Mouse (Mus musculus) forebrain, embryonic 12.5 days (tissue): ENCODE results near the gene Spem1. TPM values are rescaled to one million over a fixed set of nuclear protein-coding genes. Genes with fewer than 3 reads are reported as not detected.

ENCODE experiments used
- ATAC-seq: fragments of 200-750 bp; cut with Nextera tagmentation; 2 replicates; pipeline ENCODE4 v1.8.0; 2017; ENCODE audit warnings: moderate TSS enrichment; ENCODE audit not compliant: low FRiP score
- H3K27ac ChIP-seq: fragments of 300-500 bp; sonication (generic); 2 replicates; pipeline ENCODE4 v1.5.1; 2016; ENCODE audit warnings: mild to moderate bottlenecking
- H3K27me3 ChIP-seq: fragments of 300-500 bp; sonication (generic); 2 replicates; pipeline ENCODE4 v1.6.1; 2016; ENCODE audit warnings: mild to moderate bottlenecking
- H3K36me3 ChIP-seq: fragments of 300-500 bp; sonication (generic); replicated peaks from 2 replicates; pipeline ENCODE4 v1.6.1; 2016; ENCODE audit warnings: mild to moderate bottlenecking
- H3K4me1 ChIP-seq: fragments of 300-500 bp; sonication (generic); 2 replicates; pipeline ENCODE4 v1.6.1; 2016
- H3K4me2 ChIP-seq: fragments of 300-500 bp; sonication (generic); 2 replicates; pipeline ENCODE4 v1.6.1; 2016; ENCODE audit warnings: mild to moderate bottlenecking, moderate library complexity
- H3K4me3 ChIP-seq: fragments of 300-500 bp; sonication (generic); replicated peaks from 2 replicates; pipeline ENCODE4 v1.5.1; 2016; ENCODE audit warnings: mild to moderate bottlenecking
- H3K9ac ChIP-seq: fragments of 300-500 bp; sonication (generic); 2 replicates; pipeline ENCODE4 v1.6.1; 2016; ENCODE audit warnings: mild to moderate bottlenecking
- H3K9me3 ChIP-seq: fragments of 300-500 bp; sonication (generic); 2 replicates; pipeline ENCODE4 v1.6.1; 2016
- WGBS: fragments of 180-500 bp; shearing (Covaris S2); methylation state at CpG from one replicate; pipeline ENCODE4 v1.1.7; 2016; 5-methylcytosine and 5-hydroxymethylcytosine counted together
- polyA plus RNA-seq: library from polyadenylated mRNA; unstranded; fragments of >200 nt; fragmentation: Nextera tagmentation; extraction: Ambion mirVana; gene quantifications from 2 replicates; pipeline ENCODE4 v1.2.1, GENCODE M21; 2016

Spem1 gene
- polyA plus RNA-seq, 1 experiment from 2014 or later, result 0.24 TPM

- 4% methylated on average over 12 of the region's 12 CpGs for WGBS
- Histone ChIP-seq H3K27ac (no peak overlapping the region), H3K4me1 (peaks cover 57% of the 10 kb centered on the region)
Observed at GRCm38 (mm10) chr11:69804652-69804940, 17.4 kb downstream of the Spem1 start.

GRCm38 (mm10) chr11:69803786-69804651 is 18.0 kb downstream of the Spem1 start:
- peaks cover 68% of the 10 kb centered on the region for H3K27me3 ChIP-seq
- 1% methylated on average over 60 of the region's 60 CpGs for WGBS
- H3K4me1 ChIP-seq, result peaks cover 62% of the 10 kb centered on the region
- H3K9ac ChIP-seq, result peak overlapping the region; percentile 46; the same call in 1 of the 2 replicates
- no peaks in the 10 kb centered on the region for H3K9me3 ChIP-seq
- peak overlapping the region; percentile 58 for H3K4me3 ChIP-seq
- peak; percentile 30; the same call in 1 of the 2 replicates for ATAC-seq
- no peaks in the 10 kb centered on the region for H3K36me3 ChIP-seq
- H3K27ac ChIP-seq, result peak overlapping the region; percentile 8; the same call in 1 of the 2 replicates
- H3K4me2 ChIP-seq, result peak overlapping the region; percentile 84

More at GRCm38 (mm10) chr11:69804652-69804940, 17.4 kb downstream of the Spem1 start:
- H3K9ac ChIP-seq, result no peak overlapping the region
- H3K9me3 ChIP-seq, result no peaks in the 10 kb centered on the region
- no peak for ATAC-seq
- H3K27me3 ChIP-seq, result peaks cover 68% of the 10 kb centered on the region
- peak overlapping the region; percentile 84 for H3K4me2 ChIP-seq
- no peaks in the 10 kb centered on the region for H3K36me3 ChIP-seq
- H3K4me3 ChIP-seq, result 0 out of 2 replicates have a peak overlapping the region, but pooled peaks have one; percentile 58

- H3K4me3 ChIP-seq, result peak overlapping the region; percentile 58
- H3K27me3 ChIP-seq, result peaks cover 69% of the 10 kb centered on the region
- no peaks in the 10 kb centered on the region for H3K9me3 ChIP-seq
- peak overlapping the region; percentile 84 for H3K4me2 ChIP-seq
- peak overlapping the region; percentile 46; the same call in 1 of the 2 replicates for H3K9ac ChIP-seq
- peak; percentile 6; the same call in 1 of the 2 replicates for ATAC-seq
- peaks cover 69% of the 10 kb centered on the region for H3K4me1 ChIP-seq
- no peaks in the 10 kb centered on the region for H3K36me3 ChIP-seq
- under 1% methylated on average over 12 of the region's 12 CpGs for WGBS
- no peak overlapping the region for H3K27ac ChIP-seq
Observed at GRCm38 (mm10) chr11:69803328-69803727, 18.7 kb downstream of the Spem1 start.

GRCm38 (mm10) chr11:69802648-69803105 is 19.3 kb downstream of the Spem1 start:
- Histone ChIP-seq H3K27me3 (peaks cover 71% of the 10 kb centered on the region), H3K9ac (peak overlapping the region; percentile 69), H3K4me1 (peaks cover 71% of the 10 kb centered on the region), H3K4me3 (peak overlapping the region; percentile 58), H3K27ac (no peak overlapping the region), H3K36me3 (no peaks in the 10 kb centered on the region), H3K4me2 (peak overlapping the region; percentile 84), H3K9me3 (no peaks in the 10 kb centered on the region)
- peak; percentile 5; the same call in 1 of the 2 replicates for ATAC-seq
- under 1% methylated on average over 32 of the region's 33 CpGs for WGBS

GRCm38 (mm10) chr11:69801379-69801977 is 20.5 kb downstream of the Spem1 start, which contains the start of gene Fgf11:
Gene Fgf11, minus strand, starts transcription at chr11:69801857.
- H3K36me3 ChIP-seq, result no peaks in the 10 kb centered on the region
- peaks cover 72% of the 10 kb centered on the region for H3K27me3 ChIP-seq
- peak within 1 kb of the TSS; percentile 91 for H3K27ac ChIP-seq
- H3K4me3 ChIP-seq, result peak within 1 kb of the TSS; percentile 58
- peaks cover 71% of the 10 kb centered on the region for H3K4me1 ChIP-seq
- H3K9ac ChIP-seq, result peak within 1 kb of the TSS; percentile 74
- no peaks in the 10 kb centered on the region for H3K9me3 ChIP-seq
- no peak for ATAC-seq
- WGBS, result 2% methylated on average over 33 of the region's 33 CpGs
- H3K4me2 ChIP-seq, result peak within 1 kb of the TSS; percentile 84

- ATAC-seq, result peak; percentile 79
- Histone ChIP-seq H3K27me3 (peaks cover 72% of the 10 kb centered on the region), H3K4me1 (peaks cover 75% of the 10 kb centered on the region), H3K4me2 (peak overlapping the region; percentile 84), H3K9me3 (no peaks in the 10 kb centered on the region), H3K9ac (peak overlapping the region; percentile 74), H3K36me3 (no peaks in the 10 kb centered on the region), H3K4me3 (peak overlapping the region; percentile 58), H3K27ac (peak overlapping the region; percentile 91)
- under 1% methylated on average over 36 of the region's 36 CpGs for WGBS
Observed at GRCm38 (mm10) chr11:69800392-69801197, 21.4 kb downstream of the Spem1 start.

- peak overlapping the region; percentile 91 for H3K27ac ChIP-seq
- peak; percentile 53 for ATAC-seq
- peak overlapping the region; percentile 84 for H3K4me2 ChIP-seq
- no peaks in the 10 kb centered on the region for H3K9me3 ChIP-seq
- H3K36me3 ChIP-seq, result no peaks in the 10 kb centered on the region
- H3K9ac ChIP-seq, result peak overlapping the region; percentile 74
- peaks cover 68% of the 10 kb centered on the region for H3K27me3 ChIP-seq
- peak overlapping the region; percentile 58 for H3K4me3 ChIP-seq
- peaks cover 73% of the 10 kb centered on the region for H3K4me1 ChIP-seq
- WGBS, result under 1% methylated on average over 11 of the region's 11 CpGs
Observed at GRCm38 (mm10) chr11:69800138-69800391, 21.9 kb downstream of the Spem1 start.

- peak overlapping the region; percentile 84 for H3K4me2 ChIP-seq
- peaks cover 63% of the 10 kb centered on the region for H3K27me3 ChIP-seq
- peaks cover 70% of the 10 kb centered on the region for H3K4me1 ChIP-seq
- no peaks in the 10 kb centered on the region for H3K36me3 ChIP-seq
- peak overlapping the region; percentile 74 for H3K9ac ChIP-seq
- no peaks in the 10 kb centered on the region for H3K9me3 ChIP-seq
- H3K27ac ChIP-seq, result peak overlapping the region; percentile 91
- 22% methylated on average over 12 of the region's 12 CpGs for WGBS
- no peak for ATAC-seq
- H3K4me3 ChIP-seq, result peak overlapping the region; percentile 58
Observed at GRCm38 (mm10) chr11:69799394-69800137, 22.4 kb downstream of the Spem1 start.

- no peak for ATAC-seq
- no peaks in the 10 kb centered on the region for H3K9me3 ChIP-seq
- no peaks in the 10 kb centered on the region for H3K36me3 ChIP-seq
- no peak overlapping the region for H3K4me3 ChIP-seq
- H3K27me3 ChIP-seq, result peaks cover 62% of the 10 kb centered on the region
- H3K4me1 ChIP-seq, result peaks cover 55% of the 10 kb centered on the region
- no peak overlapping the region for H3K4me2 ChIP-seq
- no peak overlapping the region for H3K27ac ChIP-seq
- no peak overlapping the region for H3K9ac ChIP-seq
- WGBS, result 82% methylated on average over 7 of the region's 7 CpGs
Observed at GRCm38 (mm10) chr11:69797924-69798323, 24.1 kb downstream of the Spem1 start.

- Histone ChIP-seq H3K27ac (no peak overlapping the region), H3K9ac (0 out of 2 replicates have a peak overlapping the region, but pooled peaks have one; percentile 44), H3K27me3 (peaks cover 49% of the 10 kb centered on the region), H3K9me3 (no peaks in the 10 kb centered on the region), H3K4me1 (peaks cover 36% of the 10 kb centered on the region), H3K36me3 (no peaks in the 10 kb centered on the region), H3K4me3 (peak overlapping the region; percentile 43), H3K4me2 (peak overlapping the region; percentile 87)
- ATAC-seq, result no peak; the same call in 1 of the 2 replicates
- 2% methylated on average over 13 of the region's 13 CpGs for WGBS
Observed at GRCm38 (mm10) chr11:69795983-69796435, 26.0 kb downstream of the Spem1 start.

GRCm38 (mm10) chr11:69795168-69795982 is 26.6 kb downstream of the Spem1 start, which contains the start of gene Chrnb1:
Gene Chrnb1, minus strand, starts transcription at chr11:69795943.
- ATAC-seq, result peak; percentile 92
- Histone ChIP-seq H3K27me3 (peaks cover 49% of the 10 kb centered on the region), H3K4me1 (peaks cover 31% of the 10 kb centered on the region), H3K4me2 (peak within 1 kb of the TSS; percentile 87), H3K9ac (peak within 1 kb of the TSS; percentile 44), H3K4me3 (peak within 1 kb of the TSS; percentile 43), H3K36me3 (no peaks in the 10 kb centered on the region), H3K9me3 (no peaks in the 10 kb centered on the region), H3K27ac (no peak within 1 kb of the TSS)
- 3% methylated on average over 52 of the region's 52 CpGs for WGBS
